Mouse (Mus musculus) megakaryocyte, embryonic 14.5 days (primary cell): ENCODE data around the gene Pla2g12a.

Experiments used
- FLI1 ChIP-seq: IDR thresholded peaks from 2 replicates; pipeline ENCODE4 v1.6.1; 2012; ENCODE audit warnings: low read length, inconsistent platforms, mixed read lengths
- GATA1 ChIP-seq: IDR thresholded peaks from 3 replicates; pipeline ENCODE4 v1.6.1; 2012; ENCODE audit warnings: mixed read lengths, low read length, inconsistent platforms, borderline replicate concordance

DNA sequence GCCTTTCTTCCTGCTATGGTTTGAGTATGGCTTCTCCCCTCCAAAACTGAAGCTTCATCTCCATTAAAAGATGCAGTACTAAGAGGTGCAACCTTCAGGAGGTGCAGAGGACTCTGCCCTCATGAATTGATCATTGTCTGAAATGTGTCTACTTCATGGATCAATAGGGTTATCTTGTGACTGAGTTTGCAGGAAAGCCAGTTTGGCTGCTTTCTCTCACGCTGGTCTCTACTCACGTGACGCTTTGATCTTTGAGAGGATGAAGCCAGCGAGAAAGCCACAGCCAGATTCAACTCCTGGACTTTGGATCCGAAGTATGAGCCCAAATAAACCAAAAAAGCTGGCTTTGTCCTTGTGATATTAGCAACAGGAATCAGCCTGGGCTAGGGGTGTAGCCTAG lies 8.0 kb downstream of the Pla2g12a start:
- TF ChIP-seq GATA1, result no peak
- no peak for TF ChIP-seq FLI1
